Mouse (Mus musculus) embryonic facial prominence, embryonic 11.5 days (tissue): ENCODE measurements at regions not wholly inside any gene's neighbourhood (a gene's known extent, or its start where the extent isn't known, plus 50 kb on each side); places are given as distances from the start of the nearest gene placed in this dataset.
A peak's percentile ranks its signal among the peaks of the same experiment; 100 is the strongest.

Experiments used
- ATAC-seq: fragments of 200-750 bp; cut with Nextera tagmentation; replicated peaks from 2 replicates; pipeline ENCODE4 v1.8.0; 2017; ENCODE audit warnings: low read depth; ENCODE audit not compliant: insufficient number of reproducible peaks, low FRiP score, low TSS enrichment
- DNase-seq: peaks from one replicate; pipeline ENCODE4 v3.0.0-alpha.2; 2015; ENCODE audit warnings: low spot score
- H3K27ac ChIP-seq: fragments of 300-500 bp; sonication (generic); replicated peaks from 2 replicates; pipeline ENCODE4 v1.5.1; 2014; ENCODE audit warnings: mild to moderate bottlenecking, low read depth, low read length, control low read depth
- H3K27me3 ChIP-seq: fragments of 300-500 bp; sonication (generic); 2 replicates; pipeline ENCODE4 v1.6.1; 2014; ENCODE audit warnings: mild to moderate bottlenecking, low read length, moderate library complexity, mixed read lengths; ENCODE audit not compliant: control insufficient read depth, insufficient read depth
- H3K36me3 ChIP-seq: fragments of 300-500 bp; sonication (generic); replicated peaks from 2 replicates; pipeline ENCODE4 v1.6.1; 2014; ENCODE audit warnings: low read depth, mild to moderate bottlenecking, low read length, moderate library complexity, mixed read lengths; ENCODE audit not compliant: control insufficient read depth, insufficient read depth
- H3K4me1 ChIP-seq: fragments of 300-500 bp; sonication (generic); 2 replicates; pipeline ENCODE4 v1.6.1; 2014; ENCODE audit warnings: low read length, mixed read lengths; ENCODE audit not compliant: control insufficient read depth, insufficient read depth
- H3K4me2 ChIP-seq: fragments of 300-500 bp; sonication (generic); 2 replicates; pipeline ENCODE4 v1.6.1; 2014; ENCODE audit warnings: low read depth, mild to moderate bottlenecking, control low read depth, low read length, moderate library complexity
- H3K4me3 ChIP-seq: fragments of 300-500 bp; sonication (generic); 2 replicates; pipeline ENCODE4 v1.5.1; 2014; ENCODE audit warnings: low read depth, low read length, control low read depth
- H3K9ac ChIP-seq: fragments of 300-500 bp; sonication (generic); replicated peaks from 2 replicates; pipeline ENCODE4 v1.6.1; 2014; ENCODE audit warnings: mild to moderate bottlenecking, control low read depth, low read length
- H3K9me3 ChIP-seq: fragments of 300-500 bp; sonication (generic); replicated peaks from 2 replicates; pipeline ENCODE4 v1.6.1; 2016; ENCODE audit warnings: mild to moderate bottlenecking, low read length, inconsistent platforms, mixed read lengths; ENCODE audit not compliant: control insufficient read depth
- WGBS: fragments of 180-500 bp; shearing (Covaris S2); extraction: QIAGEN DNeasy Blood & Tissue Kit; methylation state at CpG from one replicate; pipeline ENCODE4 v1.1.7; 2014; 5-methylcytosine and 5-hydroxymethylcytosine counted together

DNA sequence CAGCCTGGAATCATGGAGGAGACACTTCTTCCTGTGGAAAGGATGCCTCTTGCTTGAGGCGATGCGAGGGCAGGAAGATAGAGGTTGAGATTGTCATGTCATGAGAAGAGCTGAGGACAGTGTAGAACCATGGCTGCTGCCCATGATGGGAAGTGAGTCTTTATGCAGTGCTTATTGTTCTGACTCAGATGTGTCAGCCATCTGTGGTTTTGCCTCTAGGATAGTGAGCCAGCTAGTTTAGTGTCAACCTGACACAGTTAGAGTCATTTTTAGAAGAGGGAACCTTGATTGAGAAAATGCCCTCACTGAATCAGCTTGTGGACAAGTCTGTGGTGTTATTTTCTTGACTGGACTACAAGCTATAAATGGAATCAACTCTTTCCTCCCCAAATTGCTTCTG lies 107.1 kb upstream of the Veph1 start:
- WGBS, result 89% methylated on average over 2 of the region's 2 CpGs
- no peak for DNase-seq
- H3K36me3 ChIP-seq, result no peaks in the 10 kb centered on the region
- no peaks in the 10 kb centered on the region for H3K27me3 ChIP-seq
- ATAC-seq, result no peak
- no peak overlapping the region for H3K4me3 ChIP-seq
- no peaks in the 10 kb centered on the region for H3K9me3 ChIP-seq
- no peak overlapping the region for H3K4me2 ChIP-seq
- no peak overlapping the region for H3K9ac ChIP-seq
- no peaks in the 10 kb centered on the region for H3K4me1 ChIP-seq
- H3K27ac ChIP-seq, result no peak overlapping the region

DNA sequence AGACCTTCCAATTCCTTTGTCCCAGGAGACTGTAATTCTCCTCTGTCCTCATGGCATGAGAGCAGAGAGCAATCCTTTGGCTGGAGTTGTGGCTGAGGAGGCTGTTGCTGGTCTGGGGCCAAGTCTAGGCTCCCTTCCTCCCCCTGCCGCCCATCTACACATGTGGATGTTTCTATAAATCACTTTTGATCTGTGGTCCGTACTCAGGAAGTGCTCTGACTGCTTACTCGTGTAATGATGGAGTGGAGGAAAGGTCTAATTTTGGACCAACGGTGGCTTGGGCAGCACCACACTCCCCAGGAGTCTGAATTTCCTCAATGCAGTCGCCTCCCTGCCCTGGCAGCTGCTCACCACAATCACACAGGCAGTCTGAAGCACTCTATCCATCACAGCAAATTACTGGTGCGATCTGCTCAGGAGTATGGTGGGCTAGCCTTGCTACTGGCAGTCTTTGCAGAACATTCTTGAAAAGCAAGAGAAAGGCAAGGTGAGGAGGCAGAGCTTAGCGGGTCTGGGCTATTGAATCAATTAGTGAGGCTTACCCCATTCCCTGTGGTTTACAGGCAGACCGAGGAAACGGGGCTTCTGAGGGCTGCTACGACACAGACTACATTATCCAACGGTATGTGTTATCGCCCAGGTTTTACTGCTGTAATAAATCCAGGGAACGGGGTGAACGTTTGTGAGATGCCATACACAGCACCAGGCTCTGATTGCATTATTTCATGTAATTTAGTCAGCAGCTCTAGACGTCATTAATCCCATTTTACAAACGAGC lies 104.3 kb upstream of the Veph1 start:
- DNase-seq (no peak), ATAC-seq (0 out of 2 replicates have a peak, but pooled peaks have one; percentile 39)

GRCm38 (mm10) chr3:66398214-66399150 lies 101.8 kb upstream of the Veph1 start:
- Histone ChIP-seq H3K27me3 (no peaks in the 10 kb centered on the region), H3K4me2 (no peak overlapping the region), H3K36me3 (no peaks in the 10 kb centered on the region), H3K27ac (no peak overlapping the region), H3K4me3 (no peak overlapping the region), H3K9me3 (no peaks in the 10 kb centered on the region), H3K9ac (no peak overlapping the region), H3K4me1 (no peaks in the 10 kb centered on the region)
- ATAC-seq (no peak), DNase-seq (peak; percentile 47)
- WGBS, result 70% methylated on average over 12 of the region's 12 CpGs

More for the DNA sequence above, 104.3 kb upstream of the Veph1 start:
- 62% methylated on average over 16 of the region's 16 CpGs for WGBS
- Histone ChIP-seq H3K4me1 (no peaks in the 10 kb centered on the region), H3K9me3 (no peaks in the 10 kb centered on the region), H3K27me3 (no peaks in the 10 kb centered on the region), H3K9ac (no peak overlapping the region), H3K4me2 (no peak overlapping the region), H3K36me3 (no peaks in the 10 kb centered on the region), H3K27ac (no peak overlapping the region), H3K4me3 (no peak overlapping the region)

DNA sequence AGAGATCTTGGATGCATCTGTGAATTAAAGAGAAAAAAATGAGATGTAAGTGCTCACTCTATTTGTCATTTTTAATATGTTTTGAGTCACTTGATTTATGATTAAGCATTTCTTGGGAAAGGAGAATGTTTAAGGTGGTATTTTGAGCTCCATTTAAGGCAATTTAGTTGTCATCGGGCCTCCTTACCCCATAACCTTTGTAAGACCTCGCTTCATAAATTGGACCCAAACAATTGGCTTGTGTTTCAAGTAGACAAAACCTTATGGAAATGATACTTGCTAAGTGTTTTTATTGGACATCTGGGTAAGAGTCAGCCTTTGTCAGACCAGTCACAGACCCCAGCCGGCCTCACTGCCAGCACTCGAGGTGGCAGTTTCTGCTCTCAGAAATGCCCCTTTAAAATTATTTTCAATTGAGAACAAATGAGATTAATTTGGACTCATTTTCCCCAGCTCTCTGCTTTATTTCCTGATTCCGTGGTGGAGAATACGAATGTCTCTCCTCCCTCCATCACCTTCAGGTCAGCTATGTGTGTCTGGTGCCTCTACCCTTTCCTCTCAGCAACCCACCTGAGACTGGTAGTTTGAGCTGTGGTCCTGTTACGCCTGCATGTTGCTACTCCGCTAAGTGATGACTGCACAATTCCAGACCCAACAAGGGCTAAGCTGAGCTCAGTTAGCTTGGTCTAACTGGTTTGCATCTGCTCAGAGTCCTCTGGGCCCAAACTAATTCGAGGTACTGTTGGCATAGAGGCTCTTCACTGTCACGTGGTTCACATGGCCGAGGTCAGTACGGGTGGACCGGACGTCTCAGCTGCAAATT lies 78.7 kb upstream of the Veph1 start:
- ATAC-seq (no peak), DNase-seq (peak; percentile 52)
- 45% methylated on average over 14 of the region's 14 CpGs for WGBS

GRCm38 (mm10) chr3:66374603-66375002 lies 78.0 kb upstream of the Veph1 start:
- no peak overlapping the region for H3K27ac ChIP-seq
- H3K4me1 ChIP-seq, result no peaks in the 10 kb centered on the region
- H3K27me3 ChIP-seq, result no peaks in the 10 kb centered on the region
- whole genome bisulfite sequencing, result 50% methylated on average over 4 of the region's 4 CpGs
- no peak for ATAC-seq
- H3K36me3 ChIP-seq, result no peaks in the 10 kb centered on the region
- peak; percentile 62 for DNase-seq
- no peaks in the 10 kb centered on the region for H3K9me3 ChIP-seq
- no peak overlapping the region for H3K4me2 ChIP-seq
- H3K9ac ChIP-seq, result no peak overlapping the region
- no peak overlapping the region for H3K4me3 ChIP-seq

More for the DNA sequence above, 78.7 kb upstream of the Veph1 start:
- Histone ChIP-seq H3K4me1 (no peaks in the 10 kb centered on the region), H3K9ac (no peak overlapping the region), H3K36me3 (no peaks in the 10 kb centered on the region), H3K27me3 (no peaks in the 10 kb centered on the region), H3K4me3 (no peak overlapping the region), H3K4me2 (no peak overlapping the region), H3K9me3 (no peaks in the 10 kb centered on the region), H3K27ac (no peak overlapping the region)

DNA sequence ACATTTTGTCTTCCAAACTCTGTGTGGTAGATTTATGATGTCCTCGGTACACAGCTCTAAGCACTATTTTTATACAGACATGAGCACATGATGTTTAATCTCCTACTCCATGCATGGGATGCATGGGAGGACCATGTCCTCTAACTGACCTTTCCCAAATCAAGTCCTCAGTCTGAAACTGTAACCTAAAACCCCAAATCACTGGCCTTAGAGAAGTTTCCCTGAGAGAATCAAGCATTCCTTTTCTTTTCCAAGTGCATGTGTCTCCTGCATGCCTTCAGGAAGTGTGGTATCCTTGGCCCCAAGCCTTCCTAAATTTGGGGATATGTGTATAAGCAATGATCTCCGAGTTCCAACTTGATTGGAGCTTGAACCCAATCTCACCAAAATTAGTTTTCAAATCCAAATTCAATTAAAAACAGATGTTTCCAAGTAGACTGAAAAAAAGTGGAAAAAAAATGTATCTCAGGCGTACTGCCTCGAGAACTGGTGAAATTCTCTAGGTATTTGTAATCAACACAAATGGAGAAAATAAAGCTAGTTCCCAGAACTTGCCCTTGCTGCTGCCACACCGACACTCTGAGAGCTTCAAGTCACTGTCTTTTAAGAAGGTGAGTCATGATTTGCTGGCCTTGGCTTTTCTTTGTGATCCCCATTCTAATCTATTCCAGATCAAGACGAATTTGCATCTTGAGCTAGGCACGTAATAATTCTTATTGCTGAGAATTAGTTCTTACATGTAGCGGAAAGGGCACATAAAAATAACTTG lies 77.4 kb upstream of the Veph1 start:
- Histone ChIP-seq H3K4me3 (no peak overlapping the region), H3K4me1 (no peaks in the 10 kb centered on the region), H3K9me3 (no peaks in the 10 kb centered on the region), H3K27me3 (no peaks in the 10 kb centered on the region), H3K27ac (0 out of 2 replicates have a peak overlapping the region, but pooled peaks have one; percentile 6), H3K9ac (no peak overlapping the region), H3K36me3 (no peaks in the 10 kb centered on the region), H3K4me2 (no peak overlapping the region)
- DNase-seq (peak; percentile 64), ATAC-seq (peak; percentile 70; the same call in 1 of the 2 replicates)
- 46% methylated on average over 8 of the region's 8 CpGs for WGBS
